Mouse (Mus musculus): ENCODE results near the gene Bcl2l11. TPM values are rescaled to one million over a fixed set of nuclear protein-coding genes. Genes with fewer than 3 reads are reported as not detected.
"Not testable (repeated sequence)": the region's sequence is repeated elsewhere in the genome, so short reads cannot be mapped to it uniquely, and the experiment has no call there.

The Bcl2l11 gene
- total RNA-seq (2014; fragmentation: Nextera tagmentation) (22.5 and 31.0 TPM in 2 replicates), total RNA-seq (2017) (11.9 and 21.6 TPM in 2 replicates)

GRCm38 (mm10) chr2:128125635-128126470 lies at the start of gene Bcl2l11:
Gene Bcl2l11, plus strand, starts transcription at chr2:128126038.
- peak; percentile 67 for ATAC-seq (replicated peaks; ENCODE audit: low FRiP score, low TSS enrichment, poor library complexity, severe bottlenecking)

GRCm38 (mm10) chr2:128076936-128077335 lies 48.9 kb upstream of the Bcl2l11 start:
- no peak for ATAC-seq (replicated peaks; ENCODE audit: low FRiP score, low TSS enrichment, poor library complexity, severe bottlenecking)

- peak; percentile 57 for ATAC-seq (replicated peaks; ENCODE audit: low FRiP score, low TSS enrichment, poor library complexity, severe bottlenecking)
These were observed 47.0 kb upstream of the Bcl2l11 start for GRCm38 (mm10) chr2:128078859-128079258.

- no peak for ATAC-seq (replicated peaks; ENCODE audit: low FRiP score, low TSS enrichment, poor library complexity, severe bottlenecking)
These were observed 46.5 kb upstream of the Bcl2l11 start for GRCm38 (mm10) chr2:128079316-128079715.

GRCm38 (mm10) chr2:128083844-128084243 lies 42.0 kb upstream of the Bcl2l11 start:
- ATAC-seq (replicated peaks; ENCODE audit: low FRiP score, low TSS enrichment, poor library complexity, severe bottlenecking), result no peak

- ATAC-seq (replicated peaks; ENCODE audit: low FRiP score, low TSS enrichment, poor library complexity, severe bottlenecking), result peak; percentile 89
These were observed 41.2 kb upstream of the Bcl2l11 start for GRCm38 (mm10) chr2:128084607-128085006.

GRCm38 (mm10) chr2:128085481-128085880 lies 40.4 kb upstream of the Bcl2l11 start:
- peak; percentile 61 for ATAC-seq (replicated peaks; ENCODE audit: low FRiP score, low TSS enrichment, poor library complexity, severe bottlenecking)

- ATAC-seq (replicated peaks; ENCODE audit: low FRiP score, low TSS enrichment, poor library complexity, severe bottlenecking), result no peak
These were observed 39.4 kb upstream of the Bcl2l11 start for GRCm38 (mm10) chr2:128086301-128086886.

GRCm38 (mm10) chr2:128086996-128087526 lies 38.8 kb upstream of the Bcl2l11 start:
- no peak for ATAC-seq (replicated peaks; ENCODE audit: low FRiP score, low TSS enrichment, poor library complexity, severe bottlenecking)

GRCm38 (mm10) chr2:128087798-128088545 lies 37.9 kb upstream of the Bcl2l11 start:
- ATAC-seq (replicated peaks; ENCODE audit: low FRiP score, low TSS enrichment, poor library complexity, severe bottlenecking), result no peak

- ATAC-seq (replicated peaks; ENCODE audit: low FRiP score, low TSS enrichment, poor library complexity, severe bottlenecking), result no peak
These were observed 35.5 kb upstream of the Bcl2l11 start for GRCm38 (mm10) chr2:128090283-128090885.

- ATAC-seq (replicated peaks; ENCODE audit: low FRiP score, low TSS enrichment, poor library complexity, severe bottlenecking), result no peak
These were observed 34.1 kb upstream of the Bcl2l11 start for GRCm38 (mm10) chr2:128091431-128092369.

- no peak for ATAC-seq (replicated peaks; ENCODE audit: low FRiP score, low TSS enrichment, poor library complexity, severe bottlenecking)
These were observed 33.4 kb upstream of the Bcl2l11 start for GRCm38 (mm10) chr2:128092451-128092850.

- ATAC-seq (replicated peaks; ENCODE audit: low FRiP score, low TSS enrichment, poor library complexity, severe bottlenecking), result no peak
These were observed 31.6 kb upstream of the Bcl2l11 start for GRCm38 (mm10) chr2:128094196-128094595.

- no peak for ATAC-seq (replicated peaks; ENCODE audit: low FRiP score, low TSS enrichment, poor library complexity, severe bottlenecking)
These were observed 31.2 kb upstream of the Bcl2l11 start for GRCm38 (mm10) chr2:128094602-128095001.

GRCm38 (mm10) chr2:128095270-128095669 lies 30.6 kb upstream of the Bcl2l11 start:
- ATAC-seq (replicated peaks; ENCODE audit: low FRiP score, low TSS enrichment, poor library complexity, severe bottlenecking), result no peak

- ATAC-seq (replicated peaks; ENCODE audit: low FRiP score, low TSS enrichment, poor library complexity, severe bottlenecking), result no peak
These were observed 29.8 kb upstream of the Bcl2l11 start for GRCm38 (mm10) chr2:128096070-128096469.

- not testable (repeated sequence) for ATAC-seq (replicated peaks; ENCODE audit: low FRiP score, low TSS enrichment, poor library complexity, severe bottlenecking)
These were observed 27.7 kb upstream of the Bcl2l11 start for GRCm38 (mm10) chr2:128098118-128098517.

All from megakaryocyte-erythroid progenitor cell, adult 5-6 weeks (primary cell).